Mouse (Mus musculus) neural tube, embryonic 13.5 days (tissue): ENCODE data around the gene Gm17571. TPM values are rescaled to one million over a fixed set of nuclear protein-coding genes. Genes with fewer than 3 reads are reported as not detected.

Experiments used
- polyA plus RNA-seq: library from polyadenylated mRNA; unstranded; fragments of >200 nt; fragmentation: Nextera tagmentation; extraction: Ambion mirVana; gene quantifications from 2 replicates; pipeline ENCODE4 v1.2.1, GENCODE M21; 2015

Gm17571 gene
- polyA plus RNA-seq, 1 experiment from 2014 or later, result not detected

Other genes with a start within 250 kb of the Gm17571 start
- gene Jrkl, start 200.9 kb downstream of the Gm17571 start, polyA plus RNA-seq, result 12.7 and 14.9 TPM in 2 replicates
- gene Ccdc82, start 199.8 kb downstream of the Gm17571 start, polyA plus RNA-seq, result 13.2 and 14.4 TPM in 2 replicates
- gene Maml2, start 148.8 kb downstream of the Gm17571 start, polyA plus RNA-seq, result 12.9 and 14.5 TPM in 2 replicates